Mouse (Mus musculus): ENCODE results near the gene Pitpna.

Pitpna gene

GRCm38 (mm10) chr11:75657841-75658240 is 69.9 kb downstream of the Pitpna start:
- no peak for DNase-seq (ENCODE audit: low spot score in 2 of 2)

- DNase-seq (ENCODE audit: low spot score in 2 of 2): no peak
Observed at GRCm38 (mm10) chr11:75658311-75658710, 70.4 kb downstream of the Pitpna start.

- DNase-seq (ENCODE audit: low spot score in 2 of 2): no peak
Observed at GRCm38 (mm10) chr11:75658996-75659750, 71.3 kb downstream of the Pitpna start.

GRCm38 (mm10) chr11:75660081-75660590 is 72.2 kb downstream of the Pitpna start:
- DNase-seq (ENCODE audit: low spot score in 2 of 2): no peak

- DNase-seq (ENCODE audit: low spot score in 2 of 2): no peak
Observed at GRCm38 (mm10) chr11:75660941-75661800, 73.3 kb downstream of the Pitpna start.

GRCm38 (mm10) chr11:75662131-75662530 is 74.2 kb downstream of the Pitpna start:
- no peak for DNase-seq (ENCODE audit: low spot score in 2 of 2)

- no peak for DNase-seq (ENCODE audit: low spot score in 2 of 2)
Observed at GRCm38 (mm10) chr11:75666296-75666695, 78.4 kb downstream of the Pitpna start.

GRCm38 (mm10) chr11:75668621-75669020 is 80.7 kb downstream of the Pitpna start:
- DNase-seq (ENCODE audit: low spot score in 2 of 2): no peak

GRCm38 (mm10) chr11:75669176-75669852 is 81.4 kb downstream of the Pitpna start:
- no peak for DNase-seq (ENCODE audit: low spot score in 2 of 2)

- no peak for DNase-seq (ENCODE audit: low spot score in 2 of 2)
Observed at GRCm38 (mm10) chr11:75669853-75670200, 81.9 kb downstream of the Pitpna start.

- no peak for DNase-seq (ENCODE audit: low spot score in 2 of 2)
Observed at GRCm38 (mm10) chr11:75671426-75672180, 83.7 kb downstream of the Pitpna start.

- DNase-seq (ENCODE audit: low spot score in 2 of 2): no peak
Observed at GRCm38 (mm10) chr11:75673411-75673810, 85.5 kb downstream of the Pitpna start.

GRCm38 (mm10) chr11:75674875-75675274 is 87.0 kb downstream of the Pitpna start:
- DNase-seq (ENCODE audit: low spot score in 2 of 2): no peak

GRCm38 (mm10) chr11:75677881-75678746 is 90.2 kb downstream of the Pitpna start:
- no peak for DNase-seq (ENCODE audit: low spot score in 2 of 2)

Measured in frontal cortex, postnatal 25 days (tissue).